Mouse (Mus musculus) C2C12 (cell line): ENCODE data around the gene Mecom. TPM values are rescaled to one million over a fixed set of nuclear protein-coding genes. Genes with fewer than 3 reads are reported as not detected.

Experiments
- H3K27me3 ChIP-seq: one replicate; pipeline ENCODE4 v1.6.1; 2011; ENCODE audit not compliant: control insufficient read depth, insufficient read depth, insufficient read length
- H3K36me3 ChIP-seq: one replicate; pipeline ENCODE4 v1.6.1; 2011; ENCODE audit not compliant: control insufficient read depth, insufficient read depth
- H3K4me3 ChIP-seq: one replicate; pipeline ENCODE4 v1.5.1; 2011; ENCODE audit warnings: mild to moderate bottlenecking, control low read depth; ENCODE audit not compliant: poor library complexity, insufficient read depth, severe bottlenecking
- H3K79me2 ChIP-seq: one replicate; pipeline ENCODE4 v1.6.1; 2011; ENCODE audit not compliant: control insufficient read depth, insufficient read depth
- H3K79me3 ChIP-seq: one replicate; pipeline ENCODE4 v1.6.1; 2011; ENCODE audit warnings: low read depth, control low read depth
- H3ac ChIP-seq: one replicate; pipeline ENCODE3; 2011; ENCODE audit warnings: low read depth; ENCODE audit not compliant: control insufficient read depth, insufficient read length
- CEBPB ChIP-seq: IDR thresholded peaks from one replicate; pipeline ENCODE4 v1.6.1; 2011; ENCODE audit warnings: low read depth, mild to moderate bottlenecking, control low read depth, moderate library complexity
- CTCF ChIP-seq: IDR thresholded peaks from one replicate; pipeline ENCODE4 v1.5.1; 2011; ENCODE audit not compliant: control insufficient read depth, insufficient read depth, insufficient read length
- FOSL1 ChIP-seq: IDR thresholded peaks from one replicate; pipeline ENCODE4 v1.8.0; 2011; ENCODE audit warnings: mild to moderate bottlenecking, low read length; ENCODE audit not compliant: poor library complexity, insufficient read depth, severe bottlenecking
- MAX ChIP-seq: IDR thresholded peaks from one replicate; pipeline ENCODE4 v1.6.1; 2011; ENCODE audit warnings: mild to moderate bottlenecking, control low read depth
- MYOD1 ChIP-seq: IDR thresholded peaks from one replicate; pipeline ENCODE4 v1.6.1; 2011; ENCODE audit warnings: low read depth; ENCODE audit not compliant: control insufficient read depth, insufficient read length
- MYOG ChIP-seq: IDR thresholded peaks from one replicate; pipeline ENCODE4 v1.6.1; 2011; ENCODE audit not compliant: control insufficient read depth, insufficient read length; ENCODE audit errors: extremely low read depth
- USF1 ChIP-seq: IDR thresholded peaks from one replicate; pipeline ENCODE4 v1.6.1; 2011; ENCODE audit warnings: low read depth, mild to moderate bottlenecking, control low read depth, moderate library complexity
- polyA plus RNA-seq: library from polyadenylated mRNA; unstranded; fragments of >200 nt; fragmentation: generic; extraction: Trizol; gene quantifications from one replicate; pipeline ENCODE4 v1.2.1, GENCODE M21; 2012; ENCODE audit warnings: missing spikeins

Mecom gene
- polyA plus RNA-seq, 1 experiment: 1.3 TPM

GRCm38 (mm10) chr3:30276099-30276498 lies 271.7 kb downstream of the Mecom start:
- H3K36me3 ChIP-seq: no peaks in the 10 kb centered on the region
- H3K79me2 ChIP-seq: no peaks in the 10 kb centered on the region
- peaks cover 3% of the 10 kb centered on the region for H3K27me3 ChIP-seq
- no peak overlapping the region for H3ac ChIP-seq
- no peak overlapping the region for H3K4me3 ChIP-seq
- no peaks in the 10 kb centered on the region for H3K79me3 ChIP-seq
- no peak for TF ChIP-seq CTCF

GRCm38 (mm10) chr3:30269253-30269652 lies 278.6 kb downstream of the Mecom start:
- Histone ChIP-seq H3K79me3 (no peaks in the 10 kb centered on the region), H3K27me3 (no peaks in the 10 kb centered on the region), H3K36me3 (no peaks in the 10 kb centered on the region), H3ac (no peak overlapping the region), H3K4me3 (no peak overlapping the region), H3K79me2 (no peaks in the 10 kb centered on the region)
- TF ChIP-seq USF1 (no peak), MAX (no peak), MYOD1 (no peak), CTCF (no peak), MYOG (no peak), FOSL1 (no peak), CEBPB (no peak)

GRCm38 (mm10) chr3:30260945-30261344 lies 286.9 kb downstream of the Mecom start:
- Histone ChIP-seq H3K79me3 (no peaks in the 10 kb centered on the region), H3K79me2 (no peaks in the 10 kb centered on the region), H3ac (no peak overlapping the region), H3K36me3 (no peaks in the 10 kb centered on the region), H3K27me3 (no peaks in the 10 kb centered on the region), H3K4me3 (no peak overlapping the region)
- no peak for TF ChIP-seq MAX
- TF ChIP-seq CTCF: no peak
- no peak for TF ChIP-seq USF1
- no peak for TF ChIP-seq FOSL1
- TF ChIP-seq MYOD1: no peak
- no peak for TF ChIP-seq CEBPB

GRCm38 (mm10) chr3:30258421-30258820 lies 289.4 kb downstream of the Mecom start:
- no peaks in the 10 kb centered on the region for H3K79me2 ChIP-seq
- no peak overlapping the region for H3ac ChIP-seq
- H3K36me3 ChIP-seq: no peaks in the 10 kb centered on the region
- H3K27me3 ChIP-seq: no peaks in the 10 kb centered on the region
- TF ChIP-seq CTCF (no peak), MYOD1 (no peak), MAX (no peak), CEBPB (no peak), USF1 (no peak), MYOG (no peak), FOSL1 (no peak)
- no peak overlapping the region for H3K4me3 ChIP-seq
- no peaks in the 10 kb centered on the region for H3K79me3 ChIP-seq

GRCm38 (mm10) chr3:30257776-30258175 lies 290.0 kb downstream of the Mecom start:
- TF ChIP-seq MYOD1: no peak
- no peak for TF ChIP-seq CEBPB
- no peak for TF ChIP-seq FOSL1

GRCm38 (mm10) chr3:30256896-30257295 lies 290.9 kb downstream of the Mecom start:
- no peak overlapping the region for H3ac ChIP-seq
- TF ChIP-seq USF1 (no peak), MYOD1 (no peak), CEBPB (no peak), CTCF (no peak), MYOG (no peak), FOSL1 (no peak), MAX (no peak)

More at GRCm38 (mm10) chr3:30257776-30258175, 290.0 kb downstream of the Mecom start:
- Histone ChIP-seq H3K4me3 (no peak overlapping the region), H3K79me2 (no peaks in the 10 kb centered on the region), H3K79me3 (no peaks in the 10 kb centered on the region), H3K27me3 (no peaks in the 10 kb centered on the region), H3ac (no peak overlapping the region), H3K36me3 (no peaks in the 10 kb centered on the region)

More at GRCm38 (mm10) chr3:30256896-30257295, 290.9 kb downstream of the Mecom start:
- H3K27me3 ChIP-seq: no peaks in the 10 kb centered on the region
- H3K79me3 ChIP-seq: no peaks in the 10 kb centered on the region
- H3K4me3 ChIP-seq: no peak overlapping the region
- no peaks in the 10 kb centered on the region for H3K36me3 ChIP-seq
- no peaks in the 10 kb centered on the region for H3K79me2 ChIP-seq
